Mouse (Mus musculus) large intestine, adult 2 months (tissue): ENCODE data around the gene Btbd9. TPM values are rescaled to one million over a fixed set of nuclear protein-coding genes. Genes with fewer than 3 reads are reported as not detected.

Experiments used
- DNase-seq: peaks from one replicate; pipeline ENCODE4 v3.0.0-alpha.2; 2012; ENCODE audit warnings: low read depth, low spot score
- WGBS: fragments of 180-500 bp; shearing (Covaris S2); methylation state at CpG from one replicate; pipeline ENCODE4 v1.1.7; 2018; 5-methylcytosine and 5-hydroxymethylcytosine counted together
- polyA plus RNA-seq: library from polyadenylated mRNA; depleted of rRNA; stranded (reverse); fragments of >200 nt; gene quantifications from 2 replicates; pipeline ENCODE4 v1.2.3, GENCODE M21; 2012

Btbd9 gene
- polyA plus RNA-seq, 1 experiment: 13.5 TPM

DNA sequence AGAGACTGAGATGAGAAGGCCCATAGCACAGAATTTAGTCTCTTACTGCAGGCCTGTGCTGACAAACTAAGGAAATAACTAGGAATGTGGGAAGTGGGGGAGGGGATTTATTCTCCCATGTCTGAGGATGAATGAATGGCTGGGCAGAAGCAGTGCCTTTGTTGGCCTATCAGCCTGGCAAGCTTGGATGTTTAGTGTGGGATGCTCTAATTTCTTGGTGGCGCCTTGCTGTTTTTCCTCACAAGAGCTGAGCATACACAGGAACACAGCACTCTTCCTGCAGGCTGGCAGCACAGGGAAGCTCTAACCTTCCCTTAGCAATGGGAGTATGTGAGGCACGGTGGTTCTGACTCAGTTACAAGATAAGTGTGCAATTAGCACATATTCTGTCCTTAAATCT lies 207.7 kb downstream of the Btbd9 start:
- 91% methylated on average over 2 of the region's 2 CpGs for WGBS
- DNase-seq: no peak

DNA sequence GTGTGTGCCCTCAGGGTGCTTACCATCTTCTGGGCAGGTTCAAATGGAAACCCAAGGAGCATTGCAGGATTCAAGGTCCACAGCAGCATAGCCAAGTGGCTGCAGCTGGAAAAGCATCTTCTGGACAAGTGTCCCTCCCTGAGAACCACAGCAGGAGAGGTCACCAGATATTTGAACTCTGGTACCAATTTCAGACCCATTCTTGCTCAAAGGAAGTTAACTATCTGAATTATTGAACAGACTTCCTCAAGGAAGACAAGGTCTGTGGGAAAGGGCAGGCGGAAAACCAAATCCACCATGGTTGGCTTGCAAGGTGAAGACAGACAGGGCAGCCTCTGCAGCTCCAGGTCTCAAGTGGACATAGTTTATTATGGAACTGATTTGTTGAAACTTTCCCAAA lies 211.6 kb downstream of the Btbd9 start:
- DNase-seq: no peak

DNA sequence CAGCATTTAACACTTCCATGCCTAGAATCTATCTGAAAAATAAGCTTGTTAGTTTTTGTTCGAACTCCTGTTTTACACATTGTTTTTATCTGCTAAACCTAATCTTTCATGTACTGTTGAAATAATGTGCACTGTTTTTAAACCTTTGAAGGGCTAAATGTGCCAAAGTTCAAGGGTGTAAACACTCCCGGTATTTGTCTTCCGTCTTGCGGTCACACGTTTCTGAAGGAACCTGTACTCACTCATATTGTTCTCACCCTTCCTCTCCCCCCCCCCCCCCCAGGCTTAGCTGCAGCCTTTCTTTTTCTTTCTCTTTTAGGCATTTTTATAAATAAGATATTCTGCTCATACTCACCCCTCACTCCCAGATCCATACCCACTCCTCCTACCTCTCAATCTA lies 212.9 kb downstream of the Btbd9 start:
- DNase-seq: no peak

More for the DNA sequence above, 211.6 kb downstream of the Btbd9 start:
- 92% methylated on average over 1 of the region's 1 CpGs for WGBS

GRCm38 (mm10) chr17:30360654-30361053 lies 215.6 kb downstream of the Btbd9 start:
- 9% methylated on average over 1 of the region's 1 CpGs for WGBS
- DNase-seq: no peak

More for the DNA sequence above, 212.9 kb downstream of the Btbd9 start:
- 30% methylated on average over 5 of the region's 5 CpGs for WGBS

GRCm38 (mm10) chr17:30359392-30359791 lies 216.9 kb downstream of the Btbd9 start:
- 89% methylated on average over 5 of the region's 5 CpGs for WGBS
- DNase-seq: no peak

- no peak for DNase-seq
- 48% methylated on average over 1 of the region's 1 CpGs for WGBS
Observed at GRCm38 (mm10) chr17:30355431-30355830, 220.9 kb downstream of the Btbd9 start.

DNA sequence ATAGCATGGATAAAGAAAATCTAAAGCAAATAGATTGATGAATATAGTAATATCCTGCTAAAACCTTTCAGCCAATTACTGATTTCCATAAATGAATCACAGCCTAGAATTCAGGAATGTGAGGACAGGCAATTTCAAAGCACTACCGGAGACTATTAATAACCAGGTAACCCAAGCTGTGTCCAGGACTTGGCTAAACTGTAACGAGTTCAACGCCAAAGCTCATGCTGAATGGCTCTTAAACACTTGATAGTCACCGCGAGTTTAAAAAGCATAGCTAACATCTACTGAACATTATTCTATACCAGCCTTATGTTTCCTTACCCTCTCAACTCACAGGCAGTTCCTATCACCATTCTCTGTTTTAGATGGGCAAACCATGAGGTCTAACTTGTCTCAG lies 221.9 kb downstream of the Btbd9 start:
- DNase-seq: no peak
- 93% methylated on average over 5 of the region's 5 CpGs for WGBS

- WGBS: 71% methylated on average over 2 of the region's 2 CpGs
- DNase-seq: no peak
Observed at GRCm38 (mm10) chr17:30348031-30348430, 228.3 kb downstream of the Btbd9 start.

GRCm38 (mm10) chr17:30347101-30347613 lies 229.1 kb downstream of the Btbd9 start:
- WGBS: 20% methylated on average over 10 of the region's 10 CpGs
- DNase-seq: no peak

DNA sequence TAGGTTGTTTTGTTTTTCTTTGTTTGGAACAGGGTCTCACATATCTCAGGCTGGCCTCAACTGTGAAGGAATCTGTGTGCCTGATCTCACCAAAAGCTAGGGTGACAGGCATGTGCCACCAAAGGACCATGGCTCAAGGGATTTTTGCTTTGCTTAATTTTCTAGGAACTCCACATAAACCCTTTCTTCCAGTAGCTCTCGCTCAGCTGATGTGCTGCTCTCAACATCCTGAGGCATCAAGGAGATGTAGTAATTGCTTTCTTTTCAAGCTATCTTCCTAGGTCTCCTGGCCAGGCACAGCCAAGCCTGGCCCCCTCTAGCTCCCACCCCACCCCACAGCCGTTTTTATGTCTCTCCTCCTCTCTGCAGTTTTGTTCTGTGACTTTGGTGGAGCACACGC lies 231.3 kb downstream of the Btbd9 start:
- DNase-seq: no peak
- WGBS: 83% methylated on average over 3 of the region's 3 CpGs

GRCm38 (mm10) chr17:30343701-30344473 lies 232.4 kb downstream of the Btbd9 start:
- WGBS: 82% methylated on average over 9 of the region's 9 CpGs
- no peak for DNase-seq

DNA sequence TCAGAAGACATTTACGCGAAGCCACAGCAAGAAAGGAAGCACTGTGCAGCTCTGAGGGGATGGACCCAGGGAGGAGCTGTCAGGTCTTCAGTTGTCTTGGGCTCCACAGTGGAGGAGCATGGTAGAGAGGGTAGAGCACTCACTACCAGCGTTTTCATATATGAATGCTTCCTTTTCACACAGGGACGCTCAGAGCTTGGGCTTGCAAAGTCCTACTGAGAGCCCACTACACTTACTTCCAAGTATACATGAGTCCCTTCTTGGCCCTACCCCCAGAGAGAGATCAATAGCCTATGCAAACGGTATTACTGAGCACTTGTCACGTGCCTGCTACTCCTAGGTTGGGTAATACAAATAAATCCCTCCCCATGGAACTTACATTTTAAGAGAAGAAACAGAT lies 234.7 kb downstream of the Btbd9 start:
- no peak for DNase-seq
- WGBS: 83% methylated on average over 6 of the region's 6 CpGs

DNA sequence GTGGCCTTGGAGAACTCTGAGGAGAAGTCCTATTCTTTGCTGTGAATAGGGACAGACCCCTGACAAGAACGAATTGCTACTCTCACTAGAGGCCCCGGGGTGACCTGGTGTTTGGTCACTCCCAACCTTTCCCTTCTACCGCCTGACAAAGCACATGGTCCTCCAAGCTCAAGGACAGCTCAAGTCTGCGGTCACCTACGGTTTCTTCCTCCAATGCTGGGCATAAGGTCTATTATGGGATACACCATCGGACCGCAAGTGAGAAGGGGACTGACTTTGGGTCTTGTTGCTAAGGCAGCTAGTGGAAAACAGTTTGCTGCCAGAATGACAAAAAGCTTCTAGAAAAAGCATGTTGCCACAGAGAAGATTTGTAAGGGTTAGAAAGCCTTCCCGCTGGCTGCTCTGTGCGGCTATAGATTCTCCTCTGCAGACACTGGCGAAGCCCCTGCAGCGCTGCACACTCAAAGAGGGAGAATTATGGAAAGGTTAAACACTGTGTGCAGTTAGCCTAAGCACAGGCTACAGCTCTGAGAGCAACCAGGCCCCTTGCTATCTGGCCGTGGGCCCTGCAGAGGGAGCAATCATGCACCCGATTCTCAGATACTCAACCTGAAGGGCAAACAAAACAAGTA lies 235.7 kb downstream of the Btbd9 start:
- WGBS: 86% methylated on average over 13 of the region's 13 CpGs
- no peak for DNase-seq

- WGBS: 87% methylated on average over 5 of the region's 5 CpGs
- no peak for DNase-seq
Observed at GRCm38 (mm10) chr17:30339317-30339716, 237.0 kb downstream of the Btbd9 start.

GRCm38 (mm10) chr17:30336816-30337215 lies 239.5 kb downstream of the Btbd9 start:
- 80% methylated on average over 7 of the region's 7 CpGs for WGBS
- DNase-seq: no peak

DNA sequence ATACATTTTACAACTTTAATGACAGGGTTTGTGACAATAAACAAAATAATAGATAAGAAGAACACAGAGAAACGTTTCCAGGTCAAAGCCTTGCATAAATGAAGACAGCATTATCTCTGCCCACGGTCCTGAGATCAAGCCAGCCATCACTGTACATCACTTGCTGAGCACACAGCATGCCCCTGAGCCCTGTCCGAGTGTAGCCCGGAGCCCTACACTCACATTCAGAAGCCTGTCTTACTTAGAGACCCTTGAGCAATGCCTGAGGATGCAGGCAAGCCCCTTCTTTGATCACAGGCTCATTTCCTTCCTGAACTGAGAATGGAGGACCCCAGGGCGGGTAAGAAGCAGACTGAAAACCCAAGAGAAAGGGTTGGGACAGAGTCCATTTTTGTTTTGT lies 240.0 kb downstream of the Btbd9 start:
- 64% methylated on average over 5 of the region's 5 CpGs for WGBS
- DNase-seq: no peak

- WGBS: 77% methylated on average over 8 of the region's 8 CpGs
Observed at GRCm38 (mm10) chr17:30335746-30336145, 240.5 kb downstream of the Btbd9 start.

DNA sequence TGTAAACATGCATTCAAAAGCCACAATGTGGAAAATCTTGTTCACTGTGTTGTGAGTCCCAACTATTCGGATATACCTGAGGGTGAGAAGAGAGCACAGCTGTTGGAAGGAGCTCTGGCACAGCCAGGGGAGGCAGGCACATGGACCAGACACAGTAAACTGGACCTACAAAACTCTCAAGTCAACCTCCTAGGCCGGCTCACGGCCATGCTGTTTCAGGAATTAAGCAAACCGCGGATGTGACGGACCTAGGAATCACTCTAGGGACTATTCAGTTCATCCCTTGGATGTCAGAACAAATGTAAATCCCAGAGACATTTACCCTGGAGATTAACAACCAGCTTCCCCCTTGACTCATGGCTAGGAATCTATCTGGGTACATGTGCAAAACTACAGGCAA lies 242.0 kb downstream of the Btbd9 start:
- DNase-seq: no peak
- WGBS: 93% methylated on average over 6 of the region's 6 CpGs

More at GRCm38 (mm10) chr17:30335746-30336145, 240.5 kb downstream of the Btbd9 start:
- DNase-seq: no peak

DNA sequence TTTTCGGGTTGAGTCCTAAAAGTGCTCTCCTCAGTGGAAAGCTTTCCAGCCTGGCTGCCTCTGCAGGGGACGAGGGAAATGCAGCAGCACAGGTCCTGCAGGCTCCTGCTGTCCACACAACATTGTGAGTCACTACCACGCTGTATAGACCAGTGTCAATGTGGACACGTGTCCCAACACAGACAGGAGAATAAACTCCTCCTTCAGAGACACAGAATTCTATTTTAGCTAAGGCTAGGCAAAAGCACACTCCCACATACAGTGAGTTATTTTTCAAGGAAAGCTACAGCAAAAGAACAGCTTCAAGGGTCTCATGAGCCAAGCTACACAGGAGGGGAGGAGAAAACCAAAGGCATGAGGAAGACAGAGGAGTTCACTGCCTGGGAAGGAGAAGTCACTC lies 243.2 kb downstream of the Btbd9 start:
- no peak for DNase-seq
- WGBS: 85% methylated on average over 4 of the region's 4 CpGs

DNA sequence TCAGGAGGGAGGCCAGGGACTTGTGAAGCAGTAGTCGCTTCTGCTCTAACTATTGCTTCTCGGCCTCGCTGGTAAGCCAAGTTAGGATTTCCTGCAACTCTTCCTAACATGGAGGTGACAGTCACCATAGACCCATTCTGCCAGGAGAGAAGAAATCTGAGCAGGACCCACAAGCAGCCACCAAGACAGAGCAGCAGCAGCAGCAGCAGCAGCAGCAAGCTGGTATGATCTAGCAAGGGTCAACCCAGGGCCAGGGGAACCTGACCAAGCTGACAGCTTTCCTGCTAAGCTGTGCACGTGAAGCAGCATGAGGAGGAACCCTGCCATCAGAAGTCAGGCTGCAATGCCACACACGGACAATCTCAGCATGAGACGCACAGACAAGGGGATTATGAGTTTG lies 244.9 kb downstream of the Btbd9 start:
- WGBS: 89% methylated on average over 6 of the region's 6 CpGs
- DNase-seq: no peak

DNA sequence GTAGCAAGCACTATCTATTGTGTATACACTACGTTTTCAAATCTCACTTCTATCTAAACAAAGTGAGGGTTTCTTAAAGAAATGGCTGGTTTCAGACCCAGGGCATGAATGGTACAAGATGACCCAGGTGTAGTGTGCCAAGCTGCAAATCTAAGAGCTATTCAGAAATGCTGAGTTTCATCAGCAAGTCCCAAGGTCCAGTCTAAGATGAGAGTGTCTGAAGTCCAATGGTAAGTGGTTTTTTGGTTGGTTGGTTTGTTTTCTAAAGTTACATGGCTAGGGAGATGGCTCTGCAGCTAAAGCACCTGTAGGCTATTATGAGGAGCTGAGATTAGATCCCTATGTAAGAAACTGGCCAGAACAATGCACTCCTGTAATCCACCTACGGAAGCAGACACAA lies 246.8 kb downstream of the Btbd9 start:
- no peak for DNase-seq
- WGBS: 91% methylated on average over 2 of the region's 2 CpGs
